ENCODE assay signal across 8 mouse cellular contexts in genomic region chr4:134496595-134497210, GRCm38 (mm10). TPM values are rescaled to one million over a fixed set of nuclear protein-coding genes. Genes with fewer than 3 reads are reported as not detected.
DNase-seq lines count a peak whose midpoint lies in the region; ATAC-seq and TF ChIP-seq lines count a peak whose summit lies in the region.

TSS of gene Paqr7 (plus strand) at chr4:134496697.

- TF ChIP-seq POLR2A in kidney, adult 2 months (IDR thresholded peaks at IDR 0.05; ENCODE audit: low read depth, low read length) = peak; percentile 50
- peak; percentile 73 for TF ChIP-seq POLR2A in small intestine, adult 2 months (IDR thresholded peaks at IDR 0.05; ENCODE audit: low read depth, low read length)

- H3K4me2 ChIP-seq in embryonic facial prominence, embryonic 15.5 days (replicated peaks) = peak within 1 kb of the TSS; percentile 97
- peak within 1 kb of the TSS; percentile 96 for H3K4me2 ChIP-seq in limb, embryonic 13.5 days (replicated peaks)
- peak within 1 kb of the TSS; percentile 89 for H3K4me2 ChIP-seq in midbrain, embryonic 13.5 days (replicated peaks)

- peaks cover 38% of the 10 kb centered on the region for H3K4me1 ChIP-seq in embryonic facial prominence, embryonic 15.5 days
- H3K4me1 ChIP-seq in kidney, adult 2 months (ENCODE audit: control insufficient read depth, insufficient read depth, low read length) = peaks cover 23% of the 10 kb centered on the region
- H3K4me1 ChIP-seq in limb, embryonic 13.5 days = peaks cover 27% of the 10 kb centered on the region
- H3K4me1 ChIP-seq in midbrain, embryonic 13.5 days (replicated peaks) = peaks cover 36% of the 10 kb centered on the region
- H3K4me1 ChIP-seq in small intestine, adult 2 months (ENCODE audit: control insufficient read depth, insufficient read depth, insufficient read length, low read length) = peaks cover 39% of the 10 kb centered on the region

- H3K9me3 ChIP-seq in embryonic facial prominence, embryonic 15.5 days (replicated peaks) = no peaks in the 10 kb centered on the region
- H3K9me3 ChIP-seq in limb, embryonic 13.5 days = no peaks in the 10 kb centered on the region
- H3K9me3 ChIP-seq in midbrain, embryonic 13.5 days = no peaks in the 10 kb centered on the region

- peak; percentile 49; the same call in 1 of the 2 replicates for ATAC-seq in embryonic facial prominence, embryonic 15.5 days (ENCODE audit: insufficient number of reproducible peaks, low FRiP score, low TSS enrichment, low read depth)
- ATAC-seq in limb, embryonic 13.5 days (ENCODE audit: low FRiP score, low read depth) = peak; percentile 54
- peak; percentile 88 for ATAC-seq in midbrain, embryonic 13.5 days

- H3K27ac ChIP-seq in embryonic facial prominence, embryonic 15.5 days (replicated peaks) = peak within 1 kb of the TSS; percentile 68
- peak within 1 kb of the TSS; percentile 90 for H3K27ac ChIP-seq in kidney, adult 2 months (ENCODE audit: insufficient read depth, low read depth, low read length)
- no peak within 1 kb of the TSS for H3K27ac ChIP-seq in limb, embryonic 13.5 days
- H3K27ac ChIP-seq in midbrain, embryonic 13.5 days = peak within 1 kb of the TSS; percentile 7; the same call in 1 of the 2 replicates
- peak within 1 kb of the TSS; percentile 56 for H3K27ac ChIP-seq in small intestine, adult 2 months (ENCODE audit: insufficient read depth, low read depth, low read length)

- TF ChIP-seq CTCF in kidney, adult 2 months (conservative IDR thresholded peaks at IDR 0.05; ENCODE audit: insufficient read depth, insufficient read length, low read depth, low read length) = 0 out of 2 replicates have a peak, but pooled peaks have one; percentile 6
- TF ChIP-seq CTCF in small intestine, adult 2 months (IDR thresholded peaks at IDR 0.05; ENCODE audit: extremely low read depth, insufficient read length, insufficient replicate concordance, low read depth, low read length) = no peak

- peak within 1 kb of the TSS; percentile 58 for H3K4me3 ChIP-seq in embryonic facial prominence, embryonic 15.5 days (replicated peaks)
- H3K4me3 ChIP-seq in kidney, adult 2 months (ENCODE audit: insufficient read depth, low read depth, low read length) = peak within 1 kb of the TSS; percentile 81
- H3K4me3 ChIP-seq in limb, embryonic 13.5 days = peak within 1 kb of the TSS; percentile 61
- H3K4me3 ChIP-seq in midbrain, embryonic 13.5 days (replicated peaks) = peak within 1 kb of the TSS; percentile 55
- H3K4me3 ChIP-seq in small intestine, adult 2 months (ENCODE audit: low read depth, low read length) = peak within 1 kb of the TSS; percentile 72

- H3K9ac ChIP-seq in embryonic facial prominence, embryonic 15.5 days = peak within 1 kb of the TSS; percentile 50
- H3K9ac ChIP-seq in limb, embryonic 13.5 days = peak within 1 kb of the TSS; percentile 73
- peak within 1 kb of the TSS; percentile 76 for H3K9ac ChIP-seq in midbrain, embryonic 13.5 days (replicated peaks)

- no peaks in the 10 kb centered on the region for H3K36me3 ChIP-seq in embryonic facial prominence, embryonic 15.5 days
- H3K36me3 ChIP-seq in kidney, adult 2 months (ENCODE audit: control insufficient read depth, insufficient read depth, low read length) = no peaks in the 10 kb centered on the region
- H3K36me3 ChIP-seq in limb, embryonic 13.5 days = no peaks in the 10 kb centered on the region
- H3K36me3 ChIP-seq in midbrain, embryonic 13.5 days = no peaks in the 10 kb centered on the region
- no peaks in the 10 kb centered on the region for H3K36me3 ChIP-seq in small intestine, adult 2 months (ENCODE audit: control insufficient read depth, insufficient read depth, low read length)

- no peaks in the 10 kb centered on the region for H3K27me3 ChIP-seq in embryonic facial prominence, embryonic 15.5 days
- H3K27me3 ChIP-seq in kidney, adult 2 months (replicated peaks; ENCODE audit: control insufficient read depth, insufficient read depth, low read length) = no peaks in the 10 kb centered on the region
- H3K27me3 ChIP-seq in limb, embryonic 13.5 days = no peaks in the 10 kb centered on the region
- H3K27me3 ChIP-seq in midbrain, embryonic 13.5 days = 0 out of 2 replicates have a peak, but pooled peaks cover 7% of the 10 kb centered on the region
- H3K27me3 ChIP-seq in small intestine, adult 2 months (ENCODE audit: control insufficient read depth, insufficient read depth, low read length) = no peaks in the 10 kb centered on the region

- peak; percentile 74 to 82 for DNase-seq in urinary bladder, adult 18-20 months (ENCODE audit: low spot score in 2 of 2)
- DNase-seq in urinary bladder, postnatal 10 days (ENCODE audit: low spot score) = no peak
- peak; percentile 66 for DNase-seq in heart, adult 8-10 months (ENCODE audit: low spot score)
- DNase-seq in kidney, adult 2 months = peak; percentile 91

- 4% methylated on average over 35 of the region's 35 CpGs for WGBS in embryonic facial prominence, embryonic 15.5 days
- WGBS in kidney, adult 2 months = 5% methylated on average over 35 of the region's 35 CpGs
- 3% methylated on average over 35 of the region's 35 CpGs for WGBS in limb, embryonic 13.5 days
- WGBS in midbrain, embryonic 13.5 days = 4% methylated on average over 35 of the region's 35 CpGs
- WGBS in small intestine, adult 2 months = 6% methylated on average over 35 of the region's 35 CpGs

RNA-seq across cellular contexts. Expression of gene Paqr7, which starts in this region (rescaled TPM):
- polyA plus RNA-seq in embryonic facial prominence, embryonic 15.5 days (2015; fragmentation: Nextera tagmentation; extraction: Ambion mirVana) = 5.7 and 7.2 TPM in 2 replicates
- total RNA-seq in heart, adult 8-10 months (2022) = 10 to 100 TPM; 15.8 to 28.8 (median 20.2) TPM
- 58.7 and 74.3 TPM in 2 replicates for polyA plus RNA-seq in kidney, adult 2 months (2012; rRNA removed)
- polyA plus RNA-seq in limb, embryonic 13.5 days (2015; fragmentation: Nextera tagmentation; extraction: Ambion mirVana) = 3.7 and 4.1 TPM in 2 replicates
- polyA plus RNA-seq in midbrain, embryonic 13.5 days (2015; fragmentation: Nextera tagmentation; extraction: Ambion mirVana) = 10.8 and 12.8 TPM in 2 replicates
- polyA plus RNA-seq in small intestine, adult 2 months (2012; rRNA removed) = 31.2 and 45.7 TPM in 2 replicates
